Mouse (Mus musculus) adrenal gland, postnatal 25 days (tissue): Measurements from ENCODE around the gene Tnf. TPM values are rescaled to one million over a fixed set of nuclear protein-coding genes. Genes with fewer than 3 reads are reported as not detected.

Source experiments
- DNase-seq: peaks from one replicate; pipeline ENCODE4 v3.0.0; 2021; ENCODE audit warnings: mixed read lengths
- total RNA-seq: library from RNA; stranded (reverse); gene quantifications from 2 replicates; pipeline ENCODE4 v1.2.3, GENCODE M21; 2021

Tnf gene
- total RNA-seq, 1 experiment from 2014 or later, result 0.58 TPM

DNA sequence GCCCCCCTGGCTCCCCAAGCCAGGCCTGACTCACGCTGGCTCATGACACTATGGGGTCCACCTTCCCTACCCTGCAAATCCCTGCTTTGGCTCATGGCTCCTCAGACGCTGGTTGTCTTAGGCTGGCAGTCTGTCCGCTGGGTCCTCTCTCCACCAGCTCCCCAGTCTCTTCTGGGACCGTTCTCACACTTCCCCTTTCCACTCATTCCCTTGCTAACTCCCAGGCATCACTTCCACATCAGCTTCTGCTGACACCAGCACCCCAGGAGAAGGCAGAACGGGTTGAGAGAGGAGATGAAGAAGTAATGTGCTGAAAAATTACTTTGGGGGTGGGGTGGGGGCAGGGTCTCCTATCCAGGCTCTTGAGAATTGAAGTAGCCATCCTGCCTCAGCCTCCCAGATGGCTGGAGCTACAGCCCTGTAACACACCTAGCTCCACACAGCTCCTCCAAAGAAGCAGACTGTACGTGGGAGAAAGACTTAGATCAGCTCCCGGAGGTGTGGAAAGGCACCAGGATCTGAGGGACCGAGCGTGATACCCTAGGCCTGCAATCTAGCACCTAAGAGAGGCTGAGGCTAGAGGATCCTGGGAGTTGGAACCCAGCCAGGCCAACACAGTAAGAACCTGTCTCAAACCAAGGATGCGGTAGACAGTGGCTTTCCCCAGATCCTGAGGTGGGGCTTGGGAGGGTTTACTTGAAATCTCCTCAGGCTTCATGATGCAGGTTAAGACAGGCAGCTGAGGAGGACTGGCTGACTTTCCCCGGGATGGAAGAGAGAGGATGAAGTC lies 29.2 kb downstream of the Tnf start:
- no peak for DNase-seq

DNA sequence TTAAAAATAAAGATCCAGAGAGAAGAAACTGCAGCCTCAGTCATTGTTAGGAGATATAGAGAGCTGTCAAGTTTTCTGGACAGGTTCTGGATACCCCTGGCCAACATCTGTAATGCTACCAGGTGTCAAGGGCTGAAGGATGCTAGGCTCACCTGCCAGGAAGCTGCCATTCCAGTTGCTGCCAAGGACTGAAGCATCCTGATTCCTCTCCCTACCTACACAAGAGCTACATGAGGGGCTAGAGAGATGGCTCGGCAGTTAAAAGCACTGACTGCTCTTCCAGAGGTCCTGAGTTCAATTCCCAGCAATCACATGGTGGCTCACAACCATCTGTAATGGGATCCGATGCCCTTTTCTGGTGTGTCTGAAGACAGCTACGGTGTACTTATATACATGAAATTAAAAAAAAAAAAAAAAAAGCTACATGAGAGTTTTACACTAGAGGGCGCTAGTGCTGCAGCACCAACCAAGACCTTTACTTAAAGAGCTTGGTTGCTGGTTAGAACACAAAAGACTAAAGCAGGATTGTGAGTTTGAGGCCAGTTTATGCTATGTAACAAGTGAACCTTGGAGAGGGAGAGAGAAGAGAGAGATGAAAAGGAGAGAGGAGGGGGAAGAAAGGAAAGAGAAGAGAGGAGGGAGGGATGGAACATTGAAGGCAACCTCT lies 33.1 kb downstream of the Tnf start:
- no peak for DNase-seq

DNA sequence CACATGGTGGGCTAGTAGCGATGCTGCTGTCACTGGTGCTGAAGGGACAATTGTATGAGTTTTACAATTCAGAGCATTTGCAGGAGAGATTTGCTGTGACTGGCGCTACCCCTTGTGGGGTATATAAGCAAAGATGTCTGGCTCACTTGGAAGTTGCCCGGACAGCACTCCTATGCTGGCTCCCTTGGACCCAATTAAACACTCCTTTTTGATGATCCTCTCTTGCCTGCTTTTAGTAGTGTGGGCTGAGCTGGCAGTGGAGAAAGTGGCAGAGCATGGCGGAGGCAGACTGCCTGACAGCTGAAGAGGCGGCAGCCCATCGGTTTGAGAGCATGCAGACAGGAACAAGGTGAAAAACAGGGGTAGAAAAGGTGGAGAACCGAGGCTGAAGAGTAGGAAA lies 34.0 kb downstream of the Tnf start:
- DNase-seq, result no peak

DNA sequence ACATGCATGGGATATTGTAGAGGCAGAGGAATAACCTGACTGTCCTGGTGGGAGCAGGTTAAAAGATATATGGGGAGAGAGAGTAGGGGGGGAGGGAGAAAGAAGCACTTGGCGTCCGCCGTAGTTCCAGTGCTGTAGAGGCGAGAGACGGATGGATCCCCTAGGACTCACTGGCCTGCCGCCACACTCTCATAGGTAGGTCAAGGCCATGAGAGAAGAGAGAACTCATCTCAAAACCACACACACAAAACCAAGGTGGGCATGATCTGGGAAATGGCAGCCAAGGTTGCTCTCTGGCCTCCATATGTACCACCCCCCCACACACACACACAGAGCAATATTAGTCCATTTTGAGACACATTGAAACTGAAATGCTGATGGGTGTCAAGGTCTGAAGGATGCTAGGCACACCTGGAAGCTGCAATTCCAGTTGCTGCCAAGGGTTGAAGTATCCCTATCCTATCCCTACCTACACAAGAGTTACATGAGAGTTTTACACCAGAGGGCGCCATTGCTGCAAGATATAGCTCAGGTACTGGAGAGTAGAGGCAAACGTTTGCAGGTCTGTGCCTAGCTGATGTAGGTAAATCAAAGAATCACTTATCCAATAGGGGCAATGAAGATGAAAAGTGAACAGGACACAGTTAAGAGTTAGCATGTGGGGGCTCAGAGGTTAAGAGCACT lies 35.3 kb downstream of the Tnf start:
- DNase-seq, result no peak

DNA sequence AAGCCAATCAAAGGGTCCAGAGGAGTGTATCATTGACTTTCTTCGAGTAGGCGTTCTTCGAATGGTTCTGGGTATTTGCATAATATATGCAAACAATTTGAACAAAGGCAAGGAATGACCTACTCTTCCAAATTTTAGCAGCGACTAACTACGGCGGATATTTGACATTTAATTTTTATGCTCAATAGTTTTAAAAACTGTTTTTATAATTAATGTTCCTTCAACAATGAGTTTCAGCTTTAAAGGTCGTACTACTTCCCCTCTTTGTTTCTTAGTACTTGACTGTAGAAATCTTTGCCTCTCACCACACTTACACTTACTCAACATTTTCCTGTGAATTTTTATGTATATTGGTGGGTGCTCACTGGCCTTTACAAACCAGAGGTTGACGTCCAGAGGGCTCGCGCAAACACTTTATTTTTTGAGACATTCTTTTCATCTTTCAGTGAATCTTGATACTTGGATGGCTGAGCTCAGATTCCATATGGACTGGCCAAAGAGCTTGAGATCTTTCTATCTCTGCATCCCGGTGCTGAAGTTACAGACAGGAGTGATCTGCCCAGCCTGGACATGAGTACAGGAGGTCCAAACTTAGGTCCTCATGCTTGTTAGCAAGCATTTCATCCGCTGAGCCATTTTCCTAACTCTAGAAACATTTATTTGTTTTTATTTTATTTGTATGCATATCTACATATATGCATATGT lies 36.2 kb downstream of the Tnf start:
- DNase-seq, result no peak

DNA sequence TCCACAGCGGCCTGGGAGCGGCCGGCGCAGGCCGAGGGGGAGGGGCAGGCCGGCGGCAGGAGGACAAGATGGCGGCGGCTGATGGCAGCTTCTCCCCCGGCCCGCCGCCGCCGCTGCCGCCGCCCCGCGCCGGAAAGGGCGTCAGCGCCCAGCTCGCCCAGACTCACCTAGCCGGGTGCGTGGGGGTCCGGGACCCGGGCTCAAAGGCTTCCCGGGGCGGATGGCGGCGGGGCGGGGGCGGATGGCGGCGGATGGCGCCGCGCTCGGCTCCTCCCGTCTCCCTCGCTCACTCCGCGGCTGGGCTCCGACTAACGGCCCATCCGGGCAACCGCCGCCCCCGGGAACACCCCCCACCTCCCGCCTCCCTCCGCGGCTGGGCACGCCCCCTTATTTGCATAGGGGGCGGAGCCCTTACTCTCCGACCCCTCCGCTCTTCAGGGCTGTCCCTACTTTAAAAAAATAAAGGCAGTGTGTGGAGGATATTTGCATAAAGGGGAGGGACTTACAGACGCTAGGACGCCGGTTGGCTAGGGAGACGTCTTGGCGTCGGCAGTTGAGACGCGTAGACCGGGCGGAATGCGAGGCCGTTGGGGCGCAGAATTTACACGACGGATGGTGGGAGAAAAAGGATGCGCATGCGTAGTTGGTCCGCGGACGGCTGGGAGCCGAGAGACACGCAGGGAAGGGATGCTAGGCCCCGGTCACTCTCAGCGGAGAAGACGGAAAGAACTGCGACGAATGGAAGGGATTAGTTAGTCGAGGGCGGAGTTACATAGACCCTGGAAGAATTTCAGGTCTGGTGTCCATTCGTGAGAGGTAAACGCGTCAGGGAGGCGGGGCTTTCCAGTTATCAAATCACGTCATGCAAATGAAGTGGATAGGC lies 37.0 kb downstream of the Tnf start, which contains the start of gene Prrc2a:
TSS of gene Prrc2a (minus strand) at position 330 of the 883 bp plus-strand sequence.
- DNase-seq, result peak; percentile 95

DNA sequence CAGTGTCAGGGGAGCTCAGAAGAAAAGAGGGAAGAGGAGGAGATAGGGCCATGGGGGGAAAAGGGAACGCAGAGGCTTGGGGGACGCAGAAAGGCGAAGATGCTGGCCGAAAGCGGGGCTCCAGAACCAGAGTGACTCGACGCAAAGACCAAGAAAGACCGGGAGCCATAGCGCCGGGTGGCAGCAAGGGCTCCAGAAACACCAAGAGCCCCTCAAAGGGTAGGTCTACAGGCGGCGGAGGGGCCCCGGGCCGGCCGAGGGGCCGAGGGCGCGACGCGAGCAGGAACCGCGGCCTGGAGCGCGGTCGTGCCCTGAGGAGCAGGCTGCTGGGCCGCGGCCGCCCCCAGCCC lies 37.6 kb downstream of the Tnf start:
- no peak for DNase-seq

DNA sequence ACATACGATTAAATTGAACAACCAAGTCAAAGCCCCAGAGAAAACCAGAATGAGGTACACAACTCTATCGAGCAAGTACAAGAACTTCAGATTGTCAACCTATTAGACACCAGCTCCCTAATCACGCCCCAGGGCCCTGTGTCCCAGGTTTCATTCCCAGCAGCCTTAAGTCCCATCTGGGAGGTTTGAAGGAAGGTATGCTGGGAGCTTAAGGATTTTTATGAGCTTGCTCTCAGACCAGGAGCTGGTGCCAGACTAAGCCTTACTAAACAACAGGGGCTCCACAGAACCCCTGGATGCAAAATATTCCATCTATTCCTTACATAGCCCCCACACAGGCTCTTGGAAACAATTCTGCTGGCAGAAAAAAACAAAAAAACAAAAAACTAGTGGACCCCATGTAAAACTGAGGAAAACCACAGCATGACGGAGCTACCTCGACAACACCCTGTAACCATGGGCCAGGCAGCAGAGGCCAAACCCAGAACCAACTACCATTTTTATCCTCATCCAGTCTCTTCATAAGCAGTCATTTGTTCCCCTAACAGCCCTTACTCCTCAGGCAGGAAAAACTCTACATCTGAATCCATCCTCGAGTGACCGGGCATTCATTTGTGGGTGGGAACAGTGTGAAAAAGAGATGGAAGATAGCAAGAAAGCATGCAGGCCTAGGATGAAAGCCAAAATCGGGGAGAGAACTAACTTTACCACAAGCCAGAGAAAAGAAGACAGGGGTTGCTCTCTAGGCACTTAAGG lies 38.3 kb downstream of the Tnf start:
- DNase-seq, result no peak

DNA sequence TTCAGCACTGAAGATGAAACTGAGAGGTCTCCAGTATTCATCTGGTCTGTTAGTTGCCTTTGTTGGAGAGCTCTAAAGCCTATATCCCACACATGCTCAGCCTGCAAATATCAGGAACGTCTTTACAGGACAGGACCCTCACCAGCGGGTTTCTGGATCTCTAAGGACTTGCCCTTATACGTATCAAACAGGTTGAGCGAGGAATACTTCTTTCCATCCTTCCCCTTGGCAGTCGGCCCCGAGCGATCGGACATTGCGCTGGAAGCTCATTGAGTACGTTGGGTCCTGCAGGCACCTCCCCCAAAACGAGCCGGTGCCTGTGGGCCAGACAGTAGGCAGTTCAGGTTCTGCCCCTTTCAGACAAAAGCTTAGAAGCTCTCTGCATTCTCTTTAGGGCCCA lies 39.1 kb downstream of the Tnf start:
- DNase-seq, result peak; percentile 43

DNA sequence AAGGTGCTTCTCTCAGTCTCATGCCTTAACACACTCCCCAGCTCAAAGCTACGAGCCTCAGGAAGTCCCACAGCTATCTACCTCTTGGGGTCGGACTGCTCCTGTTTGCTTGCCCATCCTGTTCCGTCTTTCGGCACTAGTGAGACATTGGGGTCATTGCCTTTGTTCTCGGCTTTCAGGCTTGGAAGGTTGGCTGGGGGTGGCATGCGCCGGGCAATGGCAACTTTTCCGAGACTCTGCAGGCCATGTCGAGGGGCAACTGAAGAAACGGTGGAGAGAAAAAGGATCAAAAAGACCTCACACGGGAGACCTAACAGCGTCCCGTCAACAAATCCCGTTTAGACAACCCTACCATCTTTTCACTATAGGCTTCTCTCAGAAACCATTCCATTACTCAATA lies 39.7 kb downstream of the Tnf start:
- no peak for DNase-seq

DNA sequence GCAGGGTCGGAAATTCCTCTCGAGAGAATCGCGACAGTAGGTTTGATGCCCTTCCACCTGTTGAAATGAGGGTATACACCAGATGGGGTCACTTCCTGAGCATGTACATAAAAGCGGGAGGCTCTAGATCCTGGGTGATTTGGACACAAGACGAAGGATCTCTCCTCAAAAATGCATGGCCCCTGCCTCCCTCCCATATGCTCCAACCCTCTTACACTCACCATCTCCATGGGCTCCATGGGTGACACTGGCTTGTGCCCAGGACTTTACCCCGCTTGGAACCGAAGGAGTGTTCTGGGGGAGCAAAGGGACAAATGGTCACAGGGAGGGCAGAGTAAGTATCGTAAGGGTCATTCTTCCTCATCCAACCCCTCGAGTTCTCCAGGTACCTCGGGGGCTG lies 40.4 kb downstream of the Tnf start:
- DNase-seq, result no peak

DNA sequence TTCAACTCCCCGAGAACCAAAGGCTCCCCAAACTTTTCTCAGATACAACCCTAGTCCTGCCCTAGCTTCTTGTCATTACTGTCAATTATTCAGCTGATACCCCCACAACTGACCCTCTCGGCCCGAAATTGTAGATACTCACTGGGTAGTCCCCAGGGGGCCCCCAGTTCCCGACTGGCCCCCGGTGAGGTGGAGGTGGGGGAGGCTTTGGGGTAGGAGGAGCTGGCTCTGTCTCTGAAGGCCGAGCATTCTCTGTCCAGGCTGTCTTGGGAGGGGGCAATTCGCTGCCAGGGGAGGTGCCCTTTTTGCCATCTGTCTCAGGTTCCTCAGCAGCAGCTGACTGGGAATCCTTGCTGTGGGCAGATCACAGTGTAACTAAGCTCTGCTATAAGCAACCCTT lies 42.2 kb downstream of the Tnf start:
- no peak for DNase-seq

DNA sequence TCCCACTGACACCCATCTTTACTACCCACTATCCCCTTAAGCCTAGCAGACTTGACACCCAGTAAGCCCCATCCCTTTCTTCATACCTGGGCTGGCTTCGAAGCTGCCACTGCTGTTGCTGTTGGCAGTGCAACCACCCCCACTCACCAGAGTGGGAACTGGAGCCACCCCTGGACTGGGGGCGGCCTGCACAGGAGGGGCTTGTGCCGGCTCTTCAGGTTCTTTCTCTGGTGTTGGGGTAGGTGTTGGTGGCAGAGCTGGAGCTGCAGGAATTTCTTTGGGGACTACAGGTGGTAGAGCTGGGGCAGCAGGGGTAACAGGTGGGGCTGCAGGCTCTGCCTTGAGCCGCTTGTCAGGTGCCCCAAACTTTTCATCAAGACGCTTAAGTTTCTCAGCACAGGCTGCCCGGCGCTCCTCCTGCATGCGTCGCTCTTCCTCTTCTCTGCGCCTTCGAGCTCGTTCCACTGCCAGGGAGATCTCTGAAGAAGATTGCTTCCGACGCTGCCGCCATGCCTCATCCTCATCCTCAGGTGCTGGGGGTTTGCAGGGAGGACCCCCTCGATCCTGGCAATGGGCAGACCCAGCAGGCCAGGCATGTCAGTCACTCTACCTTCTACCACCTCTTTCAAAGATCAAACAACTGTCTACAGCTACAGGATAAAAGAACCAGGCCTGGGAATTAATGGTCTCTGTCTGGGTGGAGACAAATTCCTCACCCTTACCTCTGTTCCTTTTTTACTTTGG lies 42.8 kb downstream of the Tnf start:
- DNase-seq, result no peak

DNA sequence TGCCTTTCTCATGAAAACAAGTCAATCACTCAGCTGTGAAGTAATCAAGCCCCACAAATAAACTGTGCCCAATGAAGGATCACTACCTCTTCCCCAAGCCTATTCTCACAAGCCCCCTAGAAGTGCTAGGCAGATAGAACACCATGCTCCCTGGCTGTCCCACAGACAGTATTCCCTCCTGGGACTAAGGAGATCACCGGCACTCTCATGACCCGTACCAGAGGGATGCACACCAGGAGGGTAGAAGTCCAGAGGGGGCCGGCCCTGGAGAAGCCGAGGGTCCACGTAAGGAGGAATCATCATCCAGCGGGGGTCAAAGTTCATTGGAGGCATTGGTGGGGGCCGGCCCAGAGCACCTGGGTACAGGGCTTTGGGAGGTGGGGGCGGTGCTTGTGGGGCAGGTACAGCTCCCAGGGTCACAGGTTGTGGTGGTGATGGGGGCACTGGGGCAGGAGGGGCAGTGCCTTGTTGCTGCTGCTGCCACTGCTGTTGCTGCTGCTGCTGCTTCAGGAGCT lies 44.1 kb downstream of the Tnf start:
- no peak for DNase-seq

DNA sequence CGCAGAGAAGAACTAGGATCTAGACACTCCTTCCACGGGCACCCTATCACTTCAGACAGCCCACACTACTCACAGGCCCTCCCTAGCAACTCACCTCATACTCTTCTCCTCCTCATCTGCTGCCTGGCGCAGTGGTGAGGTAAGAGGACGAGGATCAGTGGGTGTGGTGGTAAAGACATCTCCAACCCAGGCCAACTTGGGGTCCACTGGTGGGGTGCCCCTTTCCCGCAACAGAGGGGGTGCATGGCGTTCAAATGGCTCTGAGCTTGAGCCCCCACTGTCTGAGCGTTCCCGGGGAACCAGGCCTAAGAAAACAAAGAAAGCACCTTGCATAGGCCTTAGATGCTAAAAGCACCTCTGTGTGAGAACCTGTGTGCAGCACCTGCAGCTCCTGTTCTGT lies 44.6 kb downstream of the Tnf start:
- no peak for DNase-seq

DNA sequence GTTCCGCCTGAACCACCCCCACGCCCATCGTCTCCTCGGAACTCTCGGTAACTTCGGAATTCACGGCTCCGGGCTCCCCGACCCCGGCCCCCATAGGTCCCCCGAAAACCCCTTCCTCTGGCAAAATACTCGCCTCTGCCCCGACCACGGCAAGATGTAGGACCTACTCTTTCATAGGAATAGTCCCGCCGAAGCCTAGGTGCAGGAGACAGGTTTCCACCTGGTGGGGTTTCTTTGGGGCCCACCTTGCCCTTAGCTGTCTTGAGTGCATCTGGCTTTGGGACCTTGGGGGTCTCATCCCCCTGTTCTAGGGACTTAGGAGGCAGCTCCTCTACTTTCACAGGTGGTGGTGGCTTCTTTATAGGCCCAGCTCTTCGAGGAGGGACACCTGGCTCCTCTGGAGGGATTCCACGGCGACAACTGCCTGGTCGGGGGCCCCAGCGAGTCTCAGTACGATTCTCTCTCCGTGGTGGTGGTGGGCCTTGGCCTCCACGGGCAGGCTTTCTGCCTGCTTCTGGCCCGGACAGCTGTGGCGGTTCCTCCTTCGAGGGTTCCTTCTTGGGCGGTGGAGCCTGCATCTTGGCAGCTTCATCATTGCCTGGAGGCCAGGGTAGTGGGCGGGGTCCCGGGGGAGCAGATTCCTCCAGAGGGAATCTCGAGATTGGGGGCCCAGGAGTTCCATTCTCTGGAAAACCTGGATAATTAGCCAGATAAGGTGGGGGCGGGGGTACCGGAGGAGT lies 45.2 kb downstream of the Tnf start:
- no peak for DNase-seq

DNA sequence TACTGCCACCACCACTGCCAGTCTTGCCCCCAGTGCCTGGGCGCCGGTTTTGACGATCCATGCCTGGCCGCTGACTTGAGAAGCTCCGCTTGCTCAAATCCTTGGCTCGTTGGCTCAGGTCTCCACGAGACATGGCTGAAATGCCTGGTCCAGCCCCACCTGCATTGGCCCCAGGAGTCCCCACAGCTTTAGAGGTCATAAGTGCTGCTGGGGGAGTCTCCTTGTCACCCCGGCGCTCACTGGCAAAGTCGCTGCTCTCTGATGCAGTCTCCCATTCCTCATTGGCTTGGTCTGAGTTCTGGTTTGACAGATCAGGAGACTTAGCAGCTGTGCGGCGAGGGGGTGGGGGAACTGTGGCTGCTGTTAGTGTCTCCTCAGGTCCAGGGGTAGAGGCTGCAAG lies 46.4 kb downstream of the Tnf start:
- DNase-seq, result no peak

DNA sequence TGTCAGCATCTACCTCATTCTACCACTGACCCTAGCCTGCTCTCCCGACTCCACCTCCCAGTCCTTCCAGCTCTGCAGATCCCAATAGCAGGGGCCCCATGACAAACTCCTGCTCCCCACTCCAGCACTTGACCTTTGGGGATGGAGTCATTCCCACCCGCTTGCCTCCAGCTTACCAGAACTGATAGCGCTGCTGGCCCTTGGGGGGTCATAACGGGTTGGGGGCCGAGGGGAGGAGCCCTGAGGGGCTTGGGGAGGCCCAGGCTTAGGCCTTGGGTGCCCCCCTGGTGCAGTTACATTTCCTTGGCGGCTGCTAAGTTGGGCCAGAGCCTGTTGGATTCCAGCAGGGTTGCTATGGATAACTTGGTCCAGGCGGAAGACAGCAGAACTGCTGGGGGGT lies 47.2 kb downstream of the Tnf start:
- DNase-seq, result no peak

DNA sequence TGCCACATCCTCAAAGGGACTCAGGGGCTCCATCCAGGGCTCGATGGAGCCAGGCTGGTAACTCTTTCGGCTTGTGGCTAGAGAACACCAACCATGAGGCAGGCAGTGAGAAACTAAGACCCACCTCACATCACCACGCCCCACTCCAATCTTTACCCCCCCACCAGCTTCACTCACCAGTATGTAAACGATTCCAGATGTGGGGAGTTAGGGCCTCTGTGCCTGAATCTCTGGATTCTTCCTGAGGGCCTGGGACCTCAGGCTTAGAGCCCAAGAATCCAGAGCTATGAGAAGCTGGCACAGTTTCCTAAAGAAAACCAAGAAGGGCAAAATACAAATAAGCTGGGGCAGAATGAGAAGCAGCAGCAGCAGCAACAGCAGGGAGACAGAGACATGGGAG lies 47.9 kb downstream of the Tnf start:
- DNase-seq, result no peak
